Mouse (Mus musculus) left cerebral cortex, adult 2 months (tissue): ENCODE measurements around the gene Slc35b2. TPM values are rescaled to one million over a fixed set of nuclear protein-coding genes. Genes with fewer than 3 reads are reported as not detected.
A peak's percentile ranks its signal among the peaks of the same experiment; 100 is the strongest.

Experiments
- DNase-seq, 2 experiments: peaks; one replicate each; pipeline ENCODE4 v3.0.0; 2021 to 2022; ENCODE audit warnings: low spot score in 2 of 2, mixed read lengths in 1 of 2; ENCODE audit errors: extremely low spot score in 1 of 2
- H3K27ac ChIP-seq: fragments of 200-600 bp; 2 replicates; pipeline ENCODE4 v1.8.1; 2022
- H3K4me3 ChIP-seq: fragments of 200-600 bp; 2 replicates; pipeline ENCODE4 v1.8.1; 2022
- CTCF ChIP-seq: fragments of 200-600 bp; IDR thresholded peaks from 2 replicates; pipeline ENCODE4 v1.8.1; 2022; ENCODE audit warnings: antibody characterized with exemption, mild to moderate bottlenecking, moderate library complexity
- intact Hi-C: fragments of 180-260 bp; cut with DNase I; formaldehyde crosslinking; loops from one replicate; pipeline ENCODE4 v1.15.1; 2025
- total RNA-seq, 2 experiments: library from RNA; stranded (reverse); gene quantifications; 2 replicates each; pipeline ENCODE4 v1.2.3; 2021

The Slc35b2 gene
- total RNA-seq, 2 experiments from 2014 or later = 21.5 to 26.3 TPM

GRCm38 (mm10) chr17:45556514-45557245 lies 7.0 kb upstream of the Slc35b2 start:
- no peak overlapping the region for H3K27ac ChIP-seq
- TF ChIP-seq CTCF = no peak
- no peak for DNase-seq
- peak overlapping the region; percentile 71; the same call in 1 of the 2 replicates for H3K4me3 ChIP-seq
- intact Hi-C loops = no loop called here

GRCm38 (mm10) chr17:45557246-45557824 lies 6.3 kb upstream of the Slc35b2 start:
- no peak for TF ChIP-seq CTCF
- Histone ChIP-seq H3K27ac (no peak overlapping the region), H3K4me3 (no peak overlapping the region)
- intact Hi-C loops = no loop called here
- no peak for DNase-seq

- no peak for DNase-seq
- intact Hi-C loops = no loop called here
- Histone ChIP-seq H3K4me3 (no peak overlapping the region), H3K27ac (no peak overlapping the region)
- TF ChIP-seq CTCF = no peak
Measured at GRCm38 (mm10) chr17:45557998-45558862, 5.4 kb upstream of the Slc35b2 start.

- H3K4me3 ChIP-seq = no peak overlapping the region
- no peak for DNase-seq
- TF ChIP-seq CTCF = no peak
- no peak overlapping the region for H3K27ac ChIP-seq
- intact Hi-C loops = no loop called here
Measured at GRCm38 (mm10) chr17:45559732-45560525, 3.7 kb upstream of the Slc35b2 start.

- no peak overlapping the region for H3K27ac ChIP-seq
- H3K4me3 ChIP-seq = no peak overlapping the region
- no peak for DNase-seq
- intact Hi-C loops = no loop called here
- no peak for TF ChIP-seq CTCF
Measured at GRCm38 (mm10) chr17:45563216-45563615, 458 bp upstream of the Slc35b2 start.

GRCm38 (mm10) chr17:45564531-45565084 lies 934 bp downstream of the Slc35b2 start:
- peak overlapping the region; percentile 93 for H3K27ac ChIP-seq
- no peak for DNase-seq
- no peak for TF ChIP-seq CTCF
- peak overlapping the region; percentile 94 for H3K4me3 ChIP-seq
- intact Hi-C loops = loop anchor here (1.0 kb wide), 1 partner anchor 8 kb away; no protein-coding TSS in a partner anchor

- peak overlapping the region; percentile 94 for H3K4me3 ChIP-seq
- no peak for TF ChIP-seq CTCF
- intact Hi-C loops = no loop called here
- DNase-seq = no peak
- no peak overlapping the region for H3K27ac ChIP-seq
Measured at GRCm38 (mm10) chr17:45565103-45565502, 1.4 kb downstream of the Slc35b2 start.

- Histone ChIP-seq H3K27ac (no peak overlapping the region), H3K4me3 (no peak overlapping the region)
- TF ChIP-seq CTCF = no peak
- no peak for DNase-seq
- intact Hi-C loops = no loop called here
Measured at GRCm38 (mm10) chr17:45566031-45566359, 2.3 kb downstream of the Slc35b2 start.

GRCm38 (mm10) chr17:45566360-45567161 lies 2.9 kb downstream of the Slc35b2 start:
- H3K4me3 ChIP-seq = no peak overlapping the region

GRCm38 (mm10) chr17:45567162-45567601 lies 3.5 kb downstream of the Slc35b2 start:
- no peak; the same call in 1 of the 2 replicates for TF ChIP-seq CTCF
- intact Hi-C loops = no loop called here
- DNase-seq = no peak
- no peak overlapping the region for H3K27ac ChIP-seq
- H3K4me3 ChIP-seq = no peak overlapping the region

More at GRCm38 (mm10) chr17:45566360-45567161, 2.9 kb downstream of the Slc35b2 start:
- no peak for DNase-seq
- no peak overlapping the region for H3K27ac ChIP-seq
- no peak for TF ChIP-seq CTCF
- intact Hi-C loops = no loop called here

GRCm38 (mm10) chr17:45568990-45569389 lies 5.3 kb downstream of the Slc35b2 start:
- intact Hi-C loops = no loop called here
- no peak for TF ChIP-seq CTCF
- DNase-seq = no peak
- H3K27ac ChIP-seq = no peak overlapping the region
- no peak overlapping the region for H3K4me3 ChIP-seq
